Mouse (Mus musculus) frontal cortex, postnatal 10 days (tissue): ENCODE data around the gene Ddx21.
"Not testable (repeated sequence)": the region's sequence is repeated elsewhere in the genome, so short reads cannot be mapped to it uniquely, and the experiment has no call there.

ENCODE experiments used
- DNase-seq, 2 experiments: peaks; one replicate each; pipeline ENCODE4 v3.0.0; 2022; ENCODE audit warnings: low spot score in 2 of 2, mixed read lengths in 1 of 2

Ddx21 gene

DNA sequence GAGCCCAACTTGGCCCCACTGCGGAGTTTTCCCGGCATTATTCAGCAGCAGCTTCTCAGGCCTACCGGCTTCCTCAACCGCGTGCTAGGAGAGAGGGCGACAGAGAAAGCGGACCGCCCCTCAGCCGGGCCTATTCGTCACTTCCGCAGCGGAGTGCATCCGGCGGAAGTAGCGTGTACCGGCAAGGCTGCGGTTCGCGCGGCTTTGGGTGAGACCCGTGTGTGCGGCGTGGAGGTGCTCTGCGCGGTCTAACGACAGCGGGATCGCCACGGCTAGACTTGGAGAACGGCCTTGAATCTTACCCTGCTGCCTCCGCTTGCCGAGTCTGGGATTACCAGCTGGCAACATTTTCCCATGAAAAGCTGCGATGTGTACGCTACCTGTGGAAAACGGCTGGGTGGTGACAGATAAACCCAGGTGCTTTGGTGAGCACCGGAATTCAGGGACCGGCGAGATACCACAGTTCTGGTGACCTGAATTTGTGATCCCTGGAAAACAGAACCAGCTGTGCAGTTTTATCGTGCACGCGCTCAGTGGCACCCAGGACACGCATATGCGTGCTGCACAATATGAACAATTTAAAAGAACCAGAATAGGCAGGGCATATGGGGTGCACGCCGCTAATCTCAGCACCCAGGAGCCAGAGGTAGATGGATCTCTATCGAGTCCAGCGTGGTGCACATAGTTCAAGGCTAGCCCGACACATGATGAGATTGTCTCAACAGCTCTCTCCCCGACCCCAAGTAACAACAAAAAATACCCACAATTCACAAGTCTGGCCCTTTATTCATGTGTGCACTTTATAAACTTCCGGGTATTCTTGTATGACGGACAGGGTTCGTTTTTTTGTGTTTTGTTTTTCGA, at the start of gene Ddx21:
Ddx21 (minus strand) TSS at position 105 of the 864 bp plus-strand sequence.
- peak; percentile 80 to 89 for DNase-seq

DNA sequence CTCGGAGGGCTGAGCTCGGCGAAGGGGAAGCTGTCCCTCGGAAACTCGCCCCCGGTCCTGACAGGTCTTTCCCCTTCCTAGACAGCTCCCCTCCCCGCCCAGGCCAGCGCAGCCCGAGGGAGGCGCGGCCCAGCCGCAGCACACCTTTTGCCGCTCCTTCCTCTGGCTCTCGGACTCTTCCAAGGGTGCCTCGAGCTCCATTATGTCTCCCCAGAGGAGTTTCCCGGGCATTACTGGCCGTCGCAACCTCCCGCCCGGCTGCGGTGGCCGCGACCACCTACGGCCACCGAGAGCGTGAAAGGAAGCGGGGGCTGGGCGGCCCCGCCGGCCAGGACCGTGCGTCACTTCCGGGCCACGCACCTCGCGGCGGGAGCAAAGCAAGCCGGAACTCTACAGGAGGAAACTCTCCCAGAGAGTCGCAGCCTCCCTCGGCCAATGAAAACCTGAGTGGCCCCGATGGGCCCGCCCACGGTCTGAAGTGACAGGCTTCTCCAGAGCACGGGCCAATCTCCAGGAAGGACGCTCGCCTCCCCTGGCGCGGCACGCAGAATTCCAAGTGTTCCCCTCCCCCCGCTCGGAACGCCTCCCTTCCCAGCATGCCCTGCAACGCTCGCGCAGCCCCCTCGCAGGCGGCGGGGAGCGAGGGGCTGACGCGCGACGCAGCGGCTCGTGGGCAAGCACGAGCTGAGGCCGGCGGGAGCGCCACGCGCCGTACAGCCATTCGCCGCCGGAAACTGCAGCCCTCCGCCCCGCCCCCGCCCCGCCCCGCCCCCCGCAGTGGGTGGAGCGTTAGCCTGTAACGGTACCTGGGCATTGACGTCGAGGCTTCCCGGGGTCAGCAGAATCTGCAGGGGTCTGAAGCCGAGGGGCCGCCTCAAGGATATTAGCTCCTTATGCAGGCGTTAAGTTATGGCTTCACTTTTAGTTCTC, 49.1 kb upstream of the Ddx21 start, which contains the start of gene Ddx50:
Ddx50 (minus strand) TSS at position 338 of the 930 bp plus-strand sequence.
- DNase-seq: peak; percentile 100

DNA sequence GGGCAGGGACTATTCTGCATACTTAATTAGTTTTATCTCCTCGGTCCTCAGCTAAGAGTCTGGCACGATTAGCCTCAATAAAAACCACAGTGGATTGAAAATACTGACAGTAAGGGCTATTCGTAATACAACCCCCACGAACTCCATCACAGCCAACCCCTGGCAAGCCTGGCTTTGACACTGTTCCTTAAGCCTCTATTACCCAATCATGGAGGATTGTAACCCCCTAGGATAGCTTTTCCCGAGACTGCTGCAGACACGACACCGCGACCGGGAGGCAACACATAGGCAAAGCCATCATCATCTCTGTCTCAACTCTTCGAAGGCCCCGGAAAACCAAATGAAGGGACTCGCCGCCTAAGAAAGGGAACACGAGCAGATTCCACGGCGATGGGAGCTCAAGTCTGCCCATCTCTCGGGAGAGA, 48.3 kb upstream of the Ddx21 start:
- no peak for DNase-seq

DNA sequence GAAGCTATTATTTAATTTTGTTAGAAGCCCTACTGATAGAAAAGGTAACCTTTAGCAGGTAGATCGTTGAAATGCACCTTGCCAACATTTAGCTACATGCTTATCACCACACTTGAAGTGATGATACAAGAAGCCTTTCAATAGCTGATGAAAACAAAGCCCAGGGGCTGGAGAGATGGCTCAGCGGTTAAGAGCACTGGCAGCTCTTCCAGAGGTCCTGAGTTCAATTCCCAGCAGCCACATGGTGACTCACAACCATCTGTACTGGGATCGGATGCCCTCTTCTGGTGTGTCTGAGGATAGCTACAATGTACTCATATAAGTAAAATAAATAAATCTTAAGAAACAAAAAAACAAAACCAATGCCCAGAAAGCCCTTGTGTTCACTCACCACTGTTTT, 2.1 kb upstream of the Ddx21 start:
- DNase-seq: no peak

DNA sequence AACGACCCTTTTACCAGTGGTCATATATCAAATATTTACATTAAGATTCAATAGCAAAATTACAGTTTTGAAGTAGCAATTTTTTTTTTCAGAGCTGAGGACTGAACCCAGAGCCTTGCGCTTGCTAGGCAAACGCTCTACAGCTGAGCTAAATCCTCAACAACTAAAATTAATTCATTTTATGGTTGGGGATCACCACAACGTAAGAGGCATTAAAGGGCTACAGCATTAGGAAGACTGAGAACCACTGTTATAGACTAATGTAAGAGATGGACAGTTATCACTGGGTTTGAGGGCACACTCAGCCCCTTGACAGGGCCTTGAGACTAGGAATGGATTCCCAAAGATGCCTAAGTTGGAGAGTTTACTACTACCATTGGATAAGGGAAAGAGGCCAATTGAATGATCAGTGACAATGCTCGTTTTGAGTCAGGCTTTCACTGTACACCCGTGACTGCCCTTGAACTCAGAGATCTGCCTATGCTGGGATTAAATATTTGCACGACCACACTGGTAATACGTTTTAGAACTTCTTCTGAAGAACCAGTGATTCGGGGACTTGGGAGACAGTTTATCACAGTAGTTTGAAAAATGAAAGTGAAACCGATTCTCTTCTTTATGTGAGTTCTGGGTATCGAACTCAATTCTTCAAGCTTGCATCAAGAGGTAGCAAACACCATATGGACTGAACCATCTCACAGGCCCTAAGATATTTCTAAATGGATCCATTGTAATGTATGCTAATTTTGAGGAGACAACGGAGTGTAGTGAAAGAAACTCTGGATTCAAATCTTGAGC, 1.4 kb upstream of the Ddx21 start:
- DNase-seq: no peak

DNA sequence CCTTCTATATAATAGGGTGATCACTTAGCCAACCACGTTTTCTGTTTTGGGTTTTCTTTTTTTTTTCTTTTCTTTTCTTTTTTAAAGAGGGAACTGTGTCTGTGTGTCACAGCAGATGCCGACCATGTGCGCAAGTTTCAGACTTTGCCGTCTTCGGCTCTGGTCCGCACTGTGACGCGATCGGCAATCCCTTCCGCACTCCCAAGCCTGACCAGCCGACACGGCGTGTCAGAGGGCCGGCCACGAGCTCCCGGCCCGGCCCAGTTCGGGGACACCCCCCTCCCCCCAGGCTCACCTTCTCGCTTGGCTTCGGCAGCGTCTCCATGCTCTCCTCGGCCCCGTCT, 276 bp downstream of the Ddx21 start:
- DNase-seq: no peak

DNA sequence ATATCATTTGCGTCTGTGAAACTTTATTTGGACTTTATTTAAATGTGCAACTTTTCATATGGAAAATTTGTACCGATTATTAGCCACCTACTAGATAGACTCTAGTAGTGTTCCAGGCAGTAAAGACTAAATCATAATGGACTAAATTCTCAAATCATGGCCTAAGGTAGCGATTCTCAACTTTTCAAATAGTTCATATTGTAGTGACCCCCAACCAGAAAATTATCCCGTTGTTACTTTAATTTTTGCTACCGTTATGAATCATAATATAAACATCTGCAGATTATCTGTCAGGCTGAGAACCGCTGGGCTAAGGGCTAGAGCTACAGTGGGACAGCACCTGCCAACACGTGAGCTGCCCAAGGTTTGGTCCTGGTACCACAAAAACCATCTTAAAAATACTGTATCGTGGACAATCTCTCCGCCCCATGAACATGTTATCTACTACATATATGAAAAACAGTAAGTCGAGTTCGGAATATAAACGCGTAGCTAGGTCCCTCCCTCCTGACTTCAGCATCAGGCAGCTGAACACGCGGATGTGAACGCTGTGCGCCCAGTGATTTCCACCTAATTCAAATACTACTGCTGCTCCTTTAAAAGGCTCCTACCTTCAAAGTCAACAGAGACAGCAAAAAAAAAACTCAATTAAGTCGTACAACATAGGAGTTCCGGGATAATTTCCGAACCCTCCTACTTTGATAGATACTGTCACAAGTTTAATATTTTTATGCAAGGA, 859 bp downstream of the Ddx21 start:
- DNase-seq: no peak

DNA sequence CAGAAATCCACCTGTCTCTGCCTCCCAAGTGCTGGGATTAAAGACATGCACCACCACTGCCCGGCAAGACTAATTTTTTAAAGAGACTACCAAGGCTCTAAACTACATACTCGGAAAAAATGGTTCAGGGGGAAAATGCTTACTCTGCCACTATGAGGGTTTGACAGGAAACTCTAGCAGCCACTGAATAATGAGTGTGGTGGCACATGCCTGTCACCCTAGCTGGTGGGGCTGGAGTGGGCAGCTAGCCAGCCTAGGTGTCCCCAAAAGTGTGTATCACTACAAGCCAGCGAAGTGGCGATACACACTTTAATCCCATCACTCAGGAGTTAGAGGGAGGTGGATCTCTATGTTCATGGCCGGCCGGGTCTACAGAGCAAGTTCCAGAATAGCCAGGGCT, 2.0 kb downstream of the Ddx21 start:
- no peak for DNase-seq

DNA sequence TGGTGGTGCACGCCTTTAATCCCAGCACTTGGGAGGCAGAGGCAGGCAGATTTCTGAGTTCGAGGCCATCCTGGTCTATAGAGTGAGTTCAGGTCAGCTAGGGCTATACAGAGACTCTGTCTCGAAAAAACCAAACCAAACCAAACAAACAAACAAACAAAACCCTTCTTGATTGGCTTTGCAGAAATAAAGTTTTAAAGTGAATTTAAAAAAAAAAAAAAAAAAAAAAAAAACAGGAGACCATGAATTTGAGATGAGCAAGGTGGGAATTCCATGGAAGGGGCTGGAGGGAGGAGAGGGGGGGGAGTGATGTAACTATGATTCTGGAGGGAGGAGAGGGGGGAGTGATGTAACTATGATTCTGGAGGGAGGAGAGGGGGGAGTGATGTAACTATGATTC, 2.8 kb downstream of the Ddx21 start:
- DNase-seq: not testable (repeated sequence)

DNA sequence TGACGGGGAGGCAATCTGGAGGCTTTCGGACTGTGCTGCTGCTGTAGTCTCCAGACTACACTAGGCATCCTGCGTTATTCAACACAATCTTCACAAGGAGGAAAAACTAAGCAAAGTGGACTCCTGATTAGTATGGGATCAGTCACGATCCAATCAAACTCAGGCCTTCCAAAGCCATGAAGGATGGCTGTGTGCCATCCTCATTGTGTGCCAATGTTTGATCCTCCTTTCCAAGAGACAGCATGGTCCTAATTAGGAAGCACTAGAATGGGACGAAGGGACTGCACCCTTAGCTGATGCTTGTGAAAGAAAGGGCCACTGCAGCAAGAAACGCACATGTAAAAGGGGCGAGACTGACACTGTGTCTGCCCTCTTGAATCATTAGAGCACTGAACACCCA, 9.6 kb downstream of the Ddx21 start:
- no peak for DNase-seq

DNA sequence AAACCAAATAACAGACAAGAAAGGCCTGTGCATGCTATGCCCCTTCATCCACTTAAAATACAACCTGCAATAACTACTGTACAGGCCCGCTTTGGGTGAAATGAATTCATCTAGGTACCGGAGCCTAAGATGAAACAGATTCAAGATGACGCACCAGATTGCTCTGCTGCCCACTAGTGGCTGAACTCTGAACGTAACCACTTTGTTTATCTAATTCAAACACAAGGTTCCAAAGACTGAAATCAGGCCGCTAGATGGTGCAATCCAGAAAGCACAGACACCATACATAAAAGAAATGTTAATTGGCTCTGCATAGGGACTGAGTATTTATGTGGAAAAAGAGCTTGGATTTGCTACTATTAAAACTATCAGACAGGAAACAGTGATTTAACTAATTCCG, 11.9 kb downstream of the Ddx21 start:
- DNase-seq: peak; percentile 81 to 83

DNA sequence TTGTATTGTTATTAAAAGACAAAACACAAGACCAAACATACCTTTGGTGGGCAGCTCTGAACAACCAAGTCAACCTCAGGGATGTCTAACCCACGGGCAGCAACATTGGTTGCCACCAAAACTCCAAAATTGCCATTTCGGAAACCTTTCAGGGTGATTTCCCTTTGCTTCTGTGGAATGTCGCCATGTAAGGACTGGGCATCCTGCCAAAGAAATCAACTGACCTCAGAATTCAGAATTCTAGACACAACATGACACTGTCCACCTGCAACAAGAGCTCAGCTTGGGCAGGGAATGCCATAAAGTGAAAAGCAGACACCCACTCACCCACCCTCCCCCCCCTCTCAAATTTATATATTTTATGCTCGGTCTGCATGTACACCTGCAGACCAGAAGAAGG, 13.5 kb downstream of the Ddx21 start:
- DNase-seq: no peak

DNA sequence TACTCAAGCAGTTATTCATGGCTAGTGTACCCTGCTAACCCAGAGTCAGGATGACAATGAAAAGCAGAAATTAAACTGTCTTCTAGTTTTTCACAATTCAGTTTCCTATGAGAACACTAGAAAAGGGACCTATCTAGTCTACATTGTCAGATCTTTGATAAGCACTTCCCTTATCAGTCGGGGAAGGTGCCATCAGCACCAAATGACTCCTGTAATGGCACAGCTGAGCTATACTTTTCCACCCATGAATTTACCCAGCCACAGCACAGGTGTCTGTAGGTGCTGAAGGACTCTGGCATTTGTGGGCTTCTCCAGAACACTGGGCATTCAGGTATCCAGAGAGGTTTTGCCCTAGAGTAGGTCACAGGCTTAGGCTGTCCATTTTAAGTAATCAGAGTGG, 18.8 kb downstream of the Ddx21 start:
- no peak for DNase-seq

DNA sequence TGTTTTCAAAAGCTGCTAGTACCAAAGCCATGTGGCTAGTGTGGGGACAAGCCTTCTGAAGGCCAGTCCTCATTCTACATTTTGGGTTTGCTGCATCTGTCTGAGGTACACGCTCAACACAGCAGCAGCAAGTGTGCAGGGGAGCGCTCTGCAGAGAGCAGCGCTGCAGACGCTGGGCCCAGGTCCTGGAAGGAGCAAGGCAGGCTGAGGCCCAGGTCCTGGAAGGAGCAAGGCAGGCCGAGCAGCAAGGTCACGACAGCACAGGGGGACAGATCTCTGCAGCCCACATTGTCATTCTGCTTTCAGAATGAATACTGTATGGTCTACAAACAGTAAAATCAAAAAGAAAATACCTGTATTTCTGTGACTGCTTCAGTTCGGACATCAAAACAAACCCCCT, 19.4 kb downstream of the Ddx21 start:
- no peak for DNase-seq

DNA sequence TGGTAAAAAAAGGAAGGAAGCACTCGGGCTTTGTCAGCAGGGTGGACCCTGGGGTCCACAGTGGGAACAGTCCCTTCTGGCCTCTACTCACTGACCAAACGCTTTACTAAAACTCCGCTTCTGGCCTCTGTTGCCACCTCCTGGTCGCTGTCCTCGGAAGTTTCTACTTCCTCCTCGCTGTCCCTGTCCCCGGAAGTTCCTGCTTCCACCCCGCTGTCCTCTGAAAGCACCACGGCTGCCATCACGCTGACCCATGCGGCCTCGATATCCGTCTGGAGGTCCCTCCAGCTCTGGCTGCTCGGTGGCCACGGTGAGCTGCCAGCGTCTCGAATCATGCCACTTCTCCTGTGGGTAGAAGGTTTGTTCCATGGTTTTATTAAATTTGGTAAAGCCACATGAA, 19.8 kb downstream of the Ddx21 start:
- DNase-seq: no peak

DNA sequence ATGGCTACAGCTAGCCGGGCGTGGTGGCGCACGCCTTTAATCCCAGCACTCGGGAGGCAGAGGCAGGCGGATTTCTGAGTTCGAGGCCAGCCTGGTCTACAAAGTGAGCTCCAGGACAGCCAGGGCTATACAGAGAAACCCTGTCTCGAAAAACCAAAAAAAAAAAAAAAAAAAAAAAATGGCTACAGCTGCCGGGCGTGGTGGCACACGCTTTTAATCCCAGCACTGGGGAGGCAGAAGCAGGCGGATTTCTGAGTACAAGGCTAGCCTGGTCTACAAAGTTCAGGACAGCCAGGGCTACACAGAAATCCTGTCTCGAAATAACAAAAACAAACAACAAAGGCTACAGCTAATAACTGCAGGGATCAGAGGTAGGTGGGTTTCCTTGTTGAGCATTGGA, 23.0 kb downstream of the Ddx21 start:
- DNase-seq: not testable (repeated sequence)

DNA sequence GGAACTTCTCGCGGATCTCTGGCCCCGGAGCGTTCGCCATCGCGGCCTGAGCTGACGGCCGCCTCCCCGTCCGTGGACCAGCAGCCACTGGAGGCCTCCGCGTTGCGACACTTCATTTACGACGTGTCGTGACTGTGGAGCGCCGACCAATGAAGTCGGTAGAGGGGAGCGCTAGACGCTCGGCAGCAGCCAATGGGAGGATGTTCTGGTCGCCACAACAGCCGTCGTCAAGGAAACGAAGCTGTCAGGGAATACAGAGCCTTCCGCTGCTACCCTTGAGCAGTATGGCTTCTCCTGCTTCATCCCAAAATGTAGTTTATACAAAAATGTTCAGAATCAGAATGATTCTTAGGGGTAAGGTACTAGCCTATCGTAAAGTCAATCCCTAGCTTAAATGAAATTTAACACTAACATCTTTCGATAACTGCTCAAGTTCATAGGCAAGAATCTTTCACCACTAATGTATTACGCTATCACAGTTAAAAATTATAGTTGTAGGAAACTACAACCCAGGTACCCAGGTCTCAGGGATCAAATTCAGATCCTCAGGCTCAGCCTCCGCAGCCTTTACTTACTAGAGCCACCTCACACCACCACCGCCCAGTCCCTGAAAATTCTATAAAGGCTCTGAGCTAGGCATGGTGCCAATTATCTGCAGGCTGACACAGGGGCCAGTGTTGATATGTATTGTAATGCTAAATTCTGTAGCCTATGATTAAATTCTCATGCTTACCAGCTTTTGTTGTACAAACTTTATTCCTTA, 23.6 kb downstream of the Ddx21 start, which contains the start of gene Kif1bp:
Kif1bp (minus strand) TSS at position 120 of the 763 bp plus-strand sequence.
- peak; percentile 98 for DNase-seq

DNA sequence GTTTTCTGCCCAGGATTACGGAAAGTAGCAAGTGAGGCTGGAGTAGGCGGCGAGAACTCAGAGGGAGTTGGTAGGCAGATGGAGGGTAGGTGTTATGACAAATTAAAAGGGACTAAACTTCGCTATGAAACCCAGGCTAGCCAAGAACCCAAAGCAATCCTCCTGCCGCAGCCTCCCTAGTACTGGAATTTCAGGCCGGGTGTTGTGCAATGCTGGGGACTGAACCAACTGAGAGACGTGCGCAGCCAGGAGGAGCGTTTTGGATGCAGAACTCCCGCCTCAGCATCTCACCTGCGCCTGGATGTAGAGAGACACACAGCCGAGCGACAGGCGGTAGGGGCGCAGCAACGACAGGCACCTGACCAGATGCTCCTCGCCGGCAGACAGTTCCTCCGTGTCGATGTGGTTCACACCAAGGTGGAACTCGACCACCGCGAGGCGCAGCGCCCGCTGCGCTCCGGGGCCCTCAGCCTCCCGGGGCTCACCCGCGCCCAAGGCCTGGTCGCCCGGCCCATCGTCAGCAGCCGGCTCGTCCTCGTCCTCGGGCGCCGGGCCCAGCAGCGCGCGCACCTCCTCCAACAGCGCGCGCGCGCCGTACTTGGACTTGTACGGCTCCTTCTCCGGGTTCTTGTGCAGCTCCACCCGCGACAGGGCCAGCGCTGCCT, 24.3 kb downstream of the Ddx21 start:
- DNase-seq: no peak

DNA sequence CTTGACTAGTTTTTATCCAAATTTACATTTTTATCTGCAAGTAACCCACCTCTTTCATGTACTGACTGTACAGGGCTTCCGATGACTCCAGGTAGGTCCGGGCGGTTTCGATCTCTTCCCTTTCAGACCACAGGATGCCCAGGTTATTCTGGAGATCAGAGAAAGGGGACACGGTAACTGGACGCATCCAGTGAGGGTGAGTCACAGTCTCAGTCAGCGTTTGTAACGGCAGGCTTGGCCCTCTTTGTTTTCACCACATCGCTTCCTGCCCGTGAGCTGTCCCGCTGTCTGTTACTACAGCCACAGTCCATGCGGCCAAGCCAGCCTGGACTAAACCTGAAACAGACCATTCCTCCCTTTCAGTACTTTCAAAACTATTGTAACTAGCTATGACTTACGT, 27.1 kb downstream of the Ddx21 start:
- DNase-seq: no peak
